Mouse (Mus musculus): Measurements from ENCODE around the gene Rsph3b.
"Not testable (repeated sequence)": the region's sequence is repeated elsewhere in the genome, so short reads cannot be mapped to it uniquely, and the experiment has no call there.

The Rsph3b gene

GRCm38 (mm10) chr17:6958881-6959280, 10.4 kb upstream of the Rsph3b start:
- not testable (repeated sequence) for DNase-seq (ENCODE audit: low spot score)

- DNase-seq (ENCODE audit: low spot score): not testable (repeated sequence)
Observed at GRCm38 (mm10) chr17:6948769-6949228, 317 bp upstream of the Rsph3b start.

- not testable (repeated sequence) for DNase-seq (ENCODE audit: low spot score)
Observed at GRCm38 (mm10) chr17:6947637-6947983, 872 bp downstream of the Rsph3b start.

GRCm38 (mm10) chr17:6942560-6942959, 5.9 kb downstream of the Rsph3b start:
- not testable (repeated sequence) for DNase-seq (ENCODE audit: low spot score)

- not testable (repeated sequence) for DNase-seq (ENCODE audit: low spot score)
Observed at GRCm38 (mm10) chr17:6931625-6932024, 16.9 kb downstream of the Rsph3b start.

- not testable (repeated sequence) for DNase-seq (ENCODE audit: low spot score)
Observed at GRCm38 (mm10) chr17:6920351-6920894, 28.1 kb downstream of the Rsph3b start.

GRCm38 (mm10) chr17:6919388-6919787, 29.1 kb downstream of the Rsph3b start:
- not testable (repeated sequence) for DNase-seq (ENCODE audit: low spot score)

GRCm38 (mm10) chr17:6915282-6915681, 33.2 kb downstream of the Rsph3b start:
- not testable (repeated sequence) for DNase-seq (ENCODE audit: low spot score)

GRCm38 (mm10) chr17:6914066-6914465, 34.4 kb downstream of the Rsph3b start:
- not testable (repeated sequence) for DNase-seq (ENCODE audit: low spot score)

- not testable (repeated sequence) for DNase-seq (ENCODE audit: low spot score)
Observed at GRCm38 (mm10) chr17:6900361-6900760, 48.1 kb downstream of the Rsph3b start.

- not testable (repeated sequence) for DNase-seq (ENCODE audit: low spot score)
Observed at GRCm38 (mm10) chr17:6897996-6898562, 50.4 kb downstream of the Rsph3b start.

- no peak for DNase-seq (ENCODE audit: low spot score)
Observed at GRCm38 (mm10) chr17:6896756-6897155, 51.7 kb downstream of the Rsph3b start.

GRCm38 (mm10) chr17:6893332-6893731, 55.1 kb downstream of the Rsph3b start:
- DNase-seq (ENCODE audit: low spot score): no peak

- DNase-seq (ENCODE audit: low spot score): no peak
Observed at GRCm38 (mm10) chr17:6891966-6892934, 56.2 kb downstream of the Rsph3b start.

- no peak for DNase-seq (ENCODE audit: low spot score)
Observed at GRCm38 (mm10) chr17:6886445-6886844, 62.0 kb downstream of the Rsph3b start.

GRCm38 (mm10) chr17:6884531-6884930, 64.0 kb downstream of the Rsph3b start:
- no peak for DNase-seq (ENCODE audit: low spot score)

- DNase-seq (ENCODE audit: low spot score): no peak
Observed at GRCm38 (mm10) chr17:6881306-6881705, 67.2 kb downstream of the Rsph3b start.

- no peak for DNase-seq (ENCODE audit: low spot score)
Observed at GRCm38 (mm10) chr17:6871421-6871820, 77.1 kb downstream of the Rsph3b start.

- no peak for DNase-seq (ENCODE audit: low spot score)
Observed at GRCm38 (mm10) chr17:6868810-6869209, 79.7 kb downstream of the Rsph3b start.

GRCm38 (mm10) chr17:6867740-6868139, 80.7 kb downstream of the Rsph3b start:
- DNase-seq (ENCODE audit: low spot score): no peak

GRCm38 (mm10) chr17:6866576-6866975, 81.9 kb downstream of the Rsph3b start:
- DNase-seq (ENCODE audit: low spot score): no peak

- no peak for DNase-seq (ENCODE audit: low spot score)
Observed at GRCm38 (mm10) chr17:6865580-6865979, 82.9 kb downstream of the Rsph3b start.

GRCm38 (mm10) chr17:6864869-6865268, 83.6 kb downstream of the Rsph3b start:
- no peak for DNase-seq (ENCODE audit: low spot score)
